Comparison of ENCODE assay signal across 14 mouse cellular contexts in the genomic region with DNA sequence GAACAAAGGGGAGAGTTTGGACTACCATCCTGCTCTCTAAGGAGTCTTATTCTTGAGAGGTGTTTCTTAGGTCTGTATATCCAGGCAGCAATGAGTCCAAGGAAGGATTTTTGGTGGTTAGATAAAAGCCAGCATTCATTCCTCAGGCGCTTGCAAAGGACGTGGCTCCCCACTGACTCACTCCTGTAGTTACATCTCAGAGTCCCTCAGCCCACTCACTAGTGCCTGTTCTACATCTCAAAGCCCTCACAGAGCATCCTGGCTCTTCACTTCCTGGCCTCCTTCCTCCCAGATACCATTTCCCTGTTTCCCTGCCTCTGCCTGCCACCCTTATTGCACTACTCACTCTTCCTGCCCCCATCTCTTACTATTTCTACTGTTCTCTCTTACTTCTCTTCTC. TPM values are rescaled to one million over a fixed set of nuclear protein-coding genes. Genes with fewer than 3 reads are reported as not detected.
"Had no signal": no experiment of that assay in that cellular context is flagged by ENCODE, and none has a peak within 500 bp of the region (broad histone marks: within the 10 kb centered on the region; RNA-seq: fewer than 3 reads in every experiment).

No protein-coding gene starts in this region.

- DNase-seq: kidney, adult 2 months; kidney, postnatal 14 days; liver; liver, embryonic 13.5 days; liver, postnatal 0 days; midbrain, embryonic 14.5 days; right cerebral cortex, postnatal 14 days; thymus, postnatal 14 days had no signal

- H3K9me3 ChIP-seq: kidney, embryonic 15.5 days; limb, embryonic 12.5 days; liver, embryonic 13.5 days; neural tube, embryonic 12.5 days had no signal

- H3K4me2 ChIP-seq: kidney, embryonic 15.5 days; limb, embryonic 12.5 days; liver, embryonic 13.5 days; neural tube, embryonic 12.5 days had no signal

- H3K4me1 ChIP-seq: kidney, embryonic 15.5 days; limb, embryonic 12.5 days; liver, embryonic 13.5 days; neural tube, embryonic 12.5 days had no signal

- H3K9ac ChIP-seq: kidney, embryonic 15.5 days; limb, embryonic 12.5 days; liver, embryonic 13.5 days; liver, postnatal 0 days; neural tube, embryonic 12.5 days had no signal

- H3K4me3 ChIP-seq: kidney, embryonic 15.5 days; left cerebral cortex, adult 2 months; limb, embryonic 12.5 days; liver, embryonic 13.5 days; neural tube, embryonic 12.5 days had no signal

- H3K27me3 ChIP-seq: kidney, embryonic 15.5 days; limb, embryonic 12.5 days; liver, embryonic 13.5 days; neural tube, embryonic 12.5 days had no signal

- H3K27ac ChIP-seq: kidney, embryonic 15.5 days; left cerebral cortex, adult 2 months; limb, embryonic 12.5 days; liver, embryonic 13.5 days; neural tube, embryonic 12.5 days; stomach, postnatal 0 days had no signal

- ATAC-seq: liver, postnatal 0 days had no signal

RNA-seq across cellular contexts. Expression of a gene that starts 42.4 kb away (rescaled TPM):
- total RNA-seq: megakaryocyte-erythroid progenitor cell, adult 5-6 weeks had no signal

RNA-seq across cellular contexts. Expression of a gene that starts 59.3 kb away (rescaled TPM):
- total RNA-seq: megakaryocyte-erythroid progenitor cell, adult 5-6 weeks had no signal
